Comparison of ENCODE assay signal across 11 mouse cellular contexts in genomic region chr19:14922238-14922637, GRCm38 (mm10).
"Had no signal": no experiment of that assay in that cellular context is flagged by ENCODE, and none has a peak within 500 bp of the region (broad histone marks: within the 10 kb centered on the region; RNA-seq: fewer than 3 reads in every experiment).

No protein-coding gene starts in this region.

- H3K4me2 ChIP-seq: intestine, embryonic 15.5 days; midbrain, embryonic 12.5 days; stomach, embryonic 15.5 days had no signal

- H3K9me3 ChIP-seq: intestine, embryonic 15.5 days; megakaryocyte, embryonic 14.5 days; midbrain, embryonic 12.5 days; stomach, embryonic 15.5 days had no signal

- H3K27me3 ChIP-seq: intestine, embryonic 15.5 days; megakaryocyte, embryonic 14.5 days; midbrain, embryonic 12.5 days; stomach, embryonic 15.5 days had no signal

- H3K4me3 ChIP-seq: intestine, embryonic 15.5 days; megakaryocyte, embryonic 14.5 days; midbrain, embryonic 12.5 days; stomach, embryonic 15.5 days had no signal

- ATAC-seq: intestine, embryonic 15.5 days had no signal

- H3K27ac ChIP-seq: intestine, embryonic 15.5 days; liver, embryonic 14.5 days; macrophage; midbrain, embryonic 12.5 days; stomach, embryonic 15.5 days had no signal

- H3K36me3 ChIP-seq: intestine, embryonic 15.5 days; midbrain, embryonic 12.5 days; stomach, embryonic 15.5 days had no signal

- H3K4me1 ChIP-seq: intestine, embryonic 15.5 days; megakaryocyte, embryonic 14.5 days; midbrain, embryonic 12.5 days; stomach, embryonic 15.5 days had no signal

- DNase-seq: kidney, adult 18-20 months; liver; right cerebral cortex, postnatal 14 days; thymus, adult 2 months; thymus, postnatal 36 days had no signal

- H3K9ac ChIP-seq: intestine, embryonic 15.5 days; liver, embryonic 14.5 days; midbrain, embryonic 12.5 days; stomach, embryonic 15.5 days had no signal
